Mouse (Mus musculus) midbrain, embryonic 12.5 days (tissue): ENCODE results near the gene Zfp704. TPM values are rescaled to one million over a fixed set of nuclear protein-coding genes. Genes with fewer than 3 reads are reported as not detected.

ENCODE experiments used
- ATAC-seq: fragments of 200-750 bp; cut with Nextera tagmentation; 2 replicates; pipeline ENCODE4 v1.8.0; 2017; ENCODE audit warnings: low read depth, moderate TSS enrichment, moderate library complexity; ENCODE audit not compliant: low FRiP score
- H3K27ac ChIP-seq: fragments of 300-500 bp; sonication (generic); replicated peaks from 2 replicates; pipeline ENCODE4 v1.5.1; 2016; ENCODE audit warnings: mild to moderate bottlenecking
- H3K27me3 ChIP-seq: fragments of 300-500 bp; sonication (generic); 2 replicates; pipeline ENCODE4 v1.6.1; 2016; ENCODE audit warnings: mild to moderate bottlenecking
- H3K36me3 ChIP-seq: fragments of 300-500 bp; sonication (generic); 2 replicates; pipeline ENCODE4 v1.6.1; 2016
- H3K4me1 ChIP-seq: fragments of 300-500 bp; sonication (generic); 2 replicates; pipeline ENCODE4 v1.6.1; 2016
- H3K4me2 ChIP-seq: fragments of 300-500 bp; sonication (generic); replicated peaks from 2 replicates; pipeline ENCODE4 v1.6.1; 2016; ENCODE audit warnings: mild to moderate bottlenecking, moderate library complexity
- H3K4me3 ChIP-seq: fragments of 300-500 bp; sonication (generic); 2 replicates; pipeline ENCODE4 v1.5.1; 2016; ENCODE audit warnings: mild to moderate bottlenecking
- H3K9ac ChIP-seq: fragments of 300-500 bp; sonication (generic); replicated peaks from 2 replicates; pipeline ENCODE4 v1.6.1; 2016; ENCODE audit warnings: mild to moderate bottlenecking, moderate library complexity
- H3K9me3 ChIP-seq: fragments of 300-500 bp; sonication (generic); 2 replicates; pipeline ENCODE4 v1.6.1; 2016; ENCODE audit warnings: mild to moderate bottlenecking
- WGBS: fragments of 180-500 bp; shearing (Covaris S2); methylation state at CpG from one replicate; pipeline ENCODE4 v1.1.7; 2016; 5-methylcytosine and 5-hydroxymethylcytosine counted together
- polyA plus RNA-seq: library from polyadenylated mRNA; unstranded; fragments of >200 nt; fragmentation: Nextera tagmentation; extraction: Ambion mirVana; gene quantifications from 2 replicates; pipeline ENCODE4 v1.2.1, GENCODE M21; 2016

Zfp704 gene
- polyA plus RNA-seq, 1 experiment from 2014 or later, result 6.9 TPM

GRCm38 (mm10) chr3:9499994-9500553 is 109.8 kb downstream of the Zfp704 start:
- ATAC-seq, result peak; percentile 63
- Histone ChIP-seq H3K4me2 (peak overlapping the region; percentile 22), H3K27ac (peak overlapping the region; percentile 77), H3K4me3 (no peak overlapping the region), H3K9ac (peak overlapping the region; percentile 39; the same call in 1 of the 2 replicates), H3K4me1 (peaks cover 29% of the 10 kb centered on the region), H3K27me3 (no peaks in the 10 kb centered on the region; the same call in 1 of the 2 replicates), H3K36me3 (no peaks in the 10 kb centered on the region), H3K9me3 (no peaks in the 10 kb centered on the region)
- 48% methylated on average over 8 of the region's 8 CpGs for WGBS

- WGBS, result 73% methylated on average over 5 of the region's 5 CpGs
- Histone ChIP-seq H3K9ac (no peak overlapping the region; the same call in 1 of the 2 replicates), H3K4me1 (peaks cover 29% of the 10 kb centered on the region), H3K36me3 (no peaks in the 10 kb centered on the region), H3K27ac (peak overlapping the region; percentile 77; the same call in 1 of the 2 replicates), H3K4me3 (no peak overlapping the region), H3K4me2 (no peak overlapping the region), H3K9me3 (no peaks in the 10 kb centered on the region), H3K27me3 (no peaks in the 10 kb centered on the region; the same call in 1 of the 2 replicates)
- ATAC-seq, result no peak
These were observed 110.4 kb downstream of the Zfp704 start for GRCm38 (mm10) chr3:9499489-9499888.

GRCm38 (mm10) chr3:9497260-9497659 is 112.6 kb downstream of the Zfp704 start:
- WGBS, result 59% methylated on average over 5 of the region's 5 CpGs

DNA sequence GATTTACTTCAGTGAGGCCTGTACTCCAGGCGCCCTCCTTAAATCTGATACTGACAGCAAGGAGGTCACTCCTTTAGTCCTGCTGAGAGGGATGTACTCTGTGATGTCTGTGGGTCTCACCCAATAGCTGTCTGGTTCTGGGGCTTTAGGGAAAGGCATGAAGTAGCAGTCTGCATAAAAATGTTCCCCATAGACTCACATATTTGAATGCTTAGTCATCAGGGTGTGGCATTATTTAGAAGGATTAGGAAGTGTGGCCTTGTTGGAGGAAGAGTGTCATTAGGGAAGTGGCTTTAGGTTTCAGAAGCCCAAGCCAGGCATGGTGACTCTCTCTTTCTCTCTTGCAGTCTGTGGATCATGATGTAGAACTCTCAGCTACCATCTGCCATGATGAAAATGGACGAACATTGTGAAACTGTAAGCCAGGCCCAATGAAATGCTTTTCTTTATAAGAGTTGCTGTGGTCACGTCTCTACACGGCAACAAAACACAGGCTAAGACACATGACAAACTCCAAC is 118.1 kb downstream of the Zfp704 start:
- Histone ChIP-seq H3K4me2 (no peak overlapping the region), H3K27ac (no peak overlapping the region)
- ATAC-seq, result no peak

More at GRCm38 (mm10) chr3:9497260-9497659, 112.6 kb downstream of the Zfp704 start:
- Histone ChIP-seq H3K27ac (no peak overlapping the region), H3K4me3 (no peak overlapping the region), H3K9ac (no peak overlapping the region), H3K9me3 (no peaks in the 10 kb centered on the region), H3K4me2 (no peak overlapping the region), H3K27me3 (no peaks in the 10 kb centered on the region), H3K36me3 (no peaks in the 10 kb centered on the region), H3K4me1 (peaks cover 29% of the 10 kb centered on the region)
- no peak for ATAC-seq

GRCm38 (mm10) chr3:9487644-9488043 is 122.2 kb downstream of the Zfp704 start:
- H3K27ac ChIP-seq, result no peak overlapping the region
- H3K27me3 ChIP-seq, result no peaks in the 10 kb centered on the region
- H3K4me1 ChIP-seq, result no peaks in the 10 kb centered on the region
- WGBS, result 53% methylated on average over 4 of the region's 4 CpGs
- H3K4me3 ChIP-seq, result no peak overlapping the region
- H3K9me3 ChIP-seq, result no peaks in the 10 kb centered on the region
- ATAC-seq, result no peak
- H3K4me2 ChIP-seq, result no peak overlapping the region
- no peaks in the 10 kb centered on the region for H3K36me3 ChIP-seq
- H3K9ac ChIP-seq, result no peak overlapping the region

More for the DNA sequence above, 118.1 kb downstream of the Zfp704 start:
- H3K9ac ChIP-seq, result no peak overlapping the region
- 87% methylated on average over 4 of the region's 4 CpGs for WGBS
- H3K4me1 ChIP-seq, result no peaks in the 10 kb centered on the region; the same call in 1 of the 2 replicates
- no peaks in the 10 kb centered on the region for H3K36me3 ChIP-seq
- H3K4me3 ChIP-seq, result no peak overlapping the region
- H3K27me3 ChIP-seq, result no peaks in the 10 kb centered on the region
- H3K9me3 ChIP-seq, result no peaks in the 10 kb centered on the region

- no peak for ATAC-seq
- H3K4me3 ChIP-seq, result no peak overlapping the region
- no peaks in the 10 kb centered on the region for H3K27me3 ChIP-seq
- no peak overlapping the region for H3K4me2 ChIP-seq
- no peak overlapping the region for H3K27ac ChIP-seq
- no peaks in the 10 kb centered on the region for H3K9me3 ChIP-seq
- H3K36me3 ChIP-seq, result no peaks in the 10 kb centered on the region
- WGBS, result 94% methylated on average over 3 of the region's 3 CpGs
- no peak overlapping the region for H3K9ac ChIP-seq
- H3K4me1 ChIP-seq, result no peaks in the 10 kb centered on the region
These were observed 124.4 kb downstream of the Zfp704 start for GRCm38 (mm10) chr3:9485506-9485905.

DNA sequence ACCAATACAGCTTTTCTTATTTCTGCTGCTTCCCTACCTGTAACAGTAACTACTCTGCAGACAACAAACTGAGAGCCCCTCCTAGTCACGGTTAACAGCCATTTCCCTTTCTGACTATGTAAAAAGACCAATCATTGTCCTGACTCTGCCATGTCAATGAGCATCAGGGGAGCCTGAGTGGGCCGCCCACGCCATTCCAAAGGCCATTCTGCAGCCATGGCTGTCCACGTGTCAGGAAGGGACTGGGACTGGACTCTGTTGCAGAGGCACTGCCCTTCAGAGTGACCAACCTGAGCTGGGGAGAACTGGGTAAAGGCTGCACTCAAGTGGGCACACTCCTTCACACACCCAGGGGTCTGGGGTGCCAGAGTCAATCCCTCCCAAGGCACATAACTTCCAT is 127.9 kb downstream of the Zfp704 start:
- H3K27me3 ChIP-seq, result no peaks in the 10 kb centered on the region
- 87% methylated on average over 4 of the region's 4 CpGs for WGBS
- no peak overlapping the region for H3K4me2 ChIP-seq
- no peak overlapping the region for H3K27ac ChIP-seq
- H3K4me1 ChIP-seq, result no peaks in the 10 kb centered on the region
- H3K36me3 ChIP-seq, result no peaks in the 10 kb centered on the region
- no peaks in the 10 kb centered on the region for H3K9me3 ChIP-seq
- ATAC-seq, result no peak
- no peak overlapping the region for H3K9ac ChIP-seq
- no peak overlapping the region for H3K4me3 ChIP-seq

DNA sequence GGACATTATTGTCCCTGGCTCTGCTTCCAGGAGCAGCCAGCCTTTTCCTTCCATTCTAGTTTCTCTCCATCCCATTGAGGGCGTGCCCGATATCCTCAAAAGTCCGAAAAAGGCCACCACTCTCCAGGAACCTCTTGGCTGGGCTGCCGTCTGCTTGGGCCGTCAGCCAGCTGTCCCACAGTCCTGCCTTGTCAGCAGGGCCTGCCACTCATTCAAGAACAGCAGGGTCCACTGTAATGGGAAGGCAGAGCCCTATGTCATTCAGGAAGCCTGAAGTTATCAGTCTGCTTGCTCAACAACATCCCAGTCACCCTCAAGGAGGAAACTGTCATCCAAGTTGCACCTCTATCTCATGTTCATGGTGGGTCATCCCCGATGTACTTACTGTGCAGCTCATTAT is 128.5 kb downstream of the Zfp704 start:
- Histone ChIP-seq H3K4me3 (no peak overlapping the region), H3K36me3 (no peaks in the 10 kb centered on the region), H3K27ac (no peak overlapping the region), H3K9me3 (no peaks in the 10 kb centered on the region), H3K4me1 (no peaks in the 10 kb centered on the region), H3K9ac (0 out of 2 replicates have a peak overlapping the region, but pooled peaks have one; percentile 24), H3K4me2 (no peak overlapping the region), H3K27me3 (no peaks in the 10 kb centered on the region)
- ATAC-seq, result no peak
- WGBS, result 84% methylated on average over 6 of the region's 6 CpGs

DNA sequence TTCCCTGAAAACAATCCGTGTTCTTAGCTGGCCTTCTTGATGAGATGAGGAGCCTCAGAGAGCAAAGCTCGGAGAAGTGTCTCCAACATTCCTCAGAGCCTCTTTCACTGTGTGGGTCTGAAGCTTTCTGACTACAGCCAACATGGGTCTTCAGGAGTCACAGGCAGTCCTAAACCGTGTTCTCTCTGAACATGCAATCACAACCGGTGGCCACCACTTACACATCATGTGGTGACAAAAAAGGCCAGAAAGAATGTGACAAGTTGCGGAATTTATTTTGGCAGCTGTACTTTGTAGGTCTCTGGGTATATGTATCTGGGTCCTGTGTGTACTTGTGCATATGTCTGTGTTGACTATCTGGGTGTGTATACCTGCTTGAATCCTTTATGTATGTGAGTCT is 128.9 kb downstream of the Zfp704 start:
- no peak for ATAC-seq
- WGBS, result 91% methylated on average over 5 of the region's 5 CpGs
- no peak overlapping the region for H3K4me3 ChIP-seq
- no peak overlapping the region for H3K9ac ChIP-seq
- no peaks in the 10 kb centered on the region for H3K9me3 ChIP-seq
- H3K4me1 ChIP-seq, result no peaks in the 10 kb centered on the region
- no peaks in the 10 kb centered on the region for H3K27me3 ChIP-seq
- H3K27ac ChIP-seq, result no peak overlapping the region
- no peaks in the 10 kb centered on the region for H3K36me3 ChIP-seq
- no peak overlapping the region for H3K4me2 ChIP-seq

- ATAC-seq, result no peak
- Histone ChIP-seq H3K36me3 (no peaks in the 10 kb centered on the region; the same call in 1 of the 2 replicates), H3K4me3 (no peak overlapping the region), H3K4me1 (no peaks in the 10 kb centered on the region), H3K27me3 (no peaks in the 10 kb centered on the region), H3K9ac (no peak overlapping the region), H3K4me2 (no peak overlapping the region), H3K27ac (no peak overlapping the region), H3K9me3 (no peaks in the 10 kb centered on the region)
- WGBS, result 85% methylated on average over 2 of the region's 2 CpGs
These were observed 132.5 kb downstream of the Zfp704 start for GRCm38 (mm10) chr3:9477386-9477785.

DNA sequence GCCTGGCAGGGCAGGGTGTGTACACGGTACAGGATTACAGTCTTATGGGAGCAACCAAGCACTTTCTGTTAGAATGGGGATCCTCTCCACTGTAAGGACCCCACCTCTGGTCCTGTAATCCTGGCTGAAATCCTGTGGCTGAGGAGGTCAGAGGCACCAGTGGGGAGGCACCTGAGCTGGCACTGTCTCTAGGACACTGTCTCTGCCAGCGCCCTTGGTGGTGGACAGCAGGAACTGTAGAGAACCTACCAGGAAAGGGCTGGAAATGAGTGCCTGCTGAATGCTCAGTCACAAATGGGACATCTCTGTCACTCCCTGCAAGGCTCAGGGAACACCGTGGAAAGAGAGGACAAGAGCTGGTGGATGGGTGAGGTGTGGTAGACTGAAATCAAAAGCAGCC is 133.5 kb downstream of the Zfp704 start:
- no peak overlapping the region for H3K27ac ChIP-seq
- ATAC-seq, result no peak
- no peaks in the 10 kb centered on the region for H3K27me3 ChIP-seq
- no peaks in the 10 kb centered on the region for H3K9me3 ChIP-seq
- no peak overlapping the region for H3K4me2 ChIP-seq
- WGBS, result 91% methylated on average over 3 of the region's 3 CpGs
- H3K4me3 ChIP-seq, result no peak overlapping the region
- no peaks in the 10 kb centered on the region for H3K4me1 ChIP-seq
- H3K9ac ChIP-seq, result no peak overlapping the region
- no peaks in the 10 kb centered on the region; the same call in 1 of the 2 replicates for H3K36me3 ChIP-seq

GRCm38 (mm10) chr3:9475501-9475900 is 134.4 kb downstream of the Zfp704 start:
- WGBS, result 86% methylated on average over 5 of the region's 5 CpGs
- Histone ChIP-seq H3K4me3 (no peak overlapping the region), H3K4me2 (no peak overlapping the region), H3K4me1 (no peaks in the 10 kb centered on the region), H3K9ac (no peak overlapping the region), H3K36me3 (no peaks in the 10 kb centered on the region; the same call in 1 of the 2 replicates), H3K27me3 (no peaks in the 10 kb centered on the region), H3K9me3 (no peaks in the 10 kb centered on the region), H3K27ac (no peak overlapping the region)
- ATAC-seq, result no peak
